26 mouse cellular contexts compared by ENCODE assay signal in genomic region chr15:6404172-6404571, GRCm38 (mm10). TPM values are rescaled to one million over a fixed set of nuclear protein-coding genes. Genes with fewer than 3 reads are reported as not detected.
DNase-seq lines count a peak whose midpoint lies in the region; ATAC-seq and TF ChIP-seq lines count a peak whose summit lies in the region.
"Had no signal": no experiment of that assay in that cellular context is flagged by ENCODE, and none has a peak within 500 bp of the region (broad histone marks: within the 10 kb centered on the region; RNA-seq: fewer than 3 reads in every experiment).

No protein-coding gene starts in this region.

- H3K4me1 ChIP-seq in kidney, postnatal 0 days (replicated peaks; ENCODE audit: insufficient read depth, low read length): no peaks in the 10 kb centered on the region; the same call in 1 of the 2 replicates
- H3K4me1 ChIP-seq in kidney, adult 2 months (ENCODE audit: control insufficient read depth, insufficient read depth, low read length): peaks cover 22% of the 10 kb centered on the region
- peaks cover 11% of the 10 kb centered on the region for H3K4me1 ChIP-seq in limb, embryonic 13.5 days
- H3K4me1 ChIP-seq: forebrain, embryonic 15.5 days; heart, embryonic 10.5 days; hindbrain, embryonic 10.5 days had no signal

- H3K9ac ChIP-seq in kidney, postnatal 0 days (ENCODE audit: low read depth, low read length): no peak overlapping the region
- no peak overlapping the region for H3K9ac ChIP-seq in limb, embryonic 13.5 days
- H3K9ac ChIP-seq: forebrain, embryonic 15.5 days; hindbrain, embryonic 14.5 days had no signal

- no peak for ATAC-seq in kidney, postnatal 0 days (replicated peaks; ENCODE audit: low FRiP score, low read depth)
- ATAC-seq in granulocyte monocyte progenitor cell, adult 5-6 weeks (replicated peaks; ENCODE audit: poor library complexity, severe bottlenecking): peak; percentile 37
- peak; percentile 90 for ATAC-seq in limb, embryonic 13.5 days (ENCODE audit: low FRiP score, low read depth)
- ATAC-seq: CD4-positive, CD25-positive, alpha-beta regulatory T cell, adult 4 months; forebrain, embryonic 15.5 days had no signal

- TF ChIP-seq CTCF in kidney, postnatal 0 days (IDR thresholded peaks at IDR 0.05; ENCODE audit: low read depth): no peak
- no peak for TF ChIP-seq CTCF in kidney, adult 2 months (conservative IDR thresholded peaks at IDR 0.05; ENCODE audit: insufficient read depth, insufficient read length, low read depth, low read length)

- DNase-seq in kidney, postnatal 0 days (ENCODE audit: low spot score): peak; percentile 49
- no peak for DNase-seq in kidney, adult 2 months
- no peak for DNase-seq in lung, postnatal 10 days
- no peak for DNase-seq in yolk sac, embryonic 10.5 days (ENCODE audit: low spot score)
- DNase-seq in Muller cell, postnatal 12 days (ENCODE audit: inconsistent ontology term): no peak
- DNase-seq: adrenal gland, postnatal 10 days; cerebellum, adult 11 months; cerebellum, adult 8-10 months; cerebellum, postnatal 14 days; gastrocnemius, postnatal 36 days; heart, adult 18-20 months; heart, postnatal 10 days had no signal

- no peaks in the 10 kb centered on the region for H3K36me3 ChIP-seq in kidney, postnatal 0 days (ENCODE audit: insufficient read depth, low read length)
- no peaks in the 10 kb centered on the region; the same call in 1 of the 2 replicates for H3K36me3 ChIP-seq in kidney, adult 2 months (ENCODE audit: control insufficient read depth, insufficient read depth, low read length)
- H3K36me3 ChIP-seq in limb, embryonic 13.5 days: peaks cover 13% of the 10 kb centered on the region
- H3K36me3 ChIP-seq: forebrain, embryonic 15.5 days; G1E; heart, embryonic 10.5 days; hindbrain, embryonic 10.5 days had no signal

- H3K4me3 ChIP-seq in kidney, postnatal 0 days (replicated peaks; ENCODE audit: low read depth, low read length): no peak overlapping the region
- no peak overlapping the region for H3K4me3 ChIP-seq in kidney, adult 2 months (ENCODE audit: insufficient read depth, low read depth, low read length)
- no peak overlapping the region for H3K4me3 ChIP-seq in limb, embryonic 13.5 days
- H3K4me3 ChIP-seq: forebrain, embryonic 15.5 days; heart, embryonic 10.5 days; hindbrain, embryonic 10.5 days had no signal

- H3K4me2 ChIP-seq in kidney, postnatal 0 days (ENCODE audit: low read length): no peak overlapping the region
- H3K4me2 ChIP-seq in limb, embryonic 13.5 days (replicated peaks): no peak overlapping the region
- H3K4me2 ChIP-seq: forebrain, embryonic 15.5 days; hindbrain, embryonic 14.5 days had no signal

- H3K27me3 ChIP-seq in kidney, postnatal 0 days (ENCODE audit: insufficient read depth, low read length): no peaks in the 10 kb centered on the region
- H3K27me3 ChIP-seq in kidney, adult 2 months (replicated peaks; ENCODE audit: control insufficient read depth, insufficient read depth, low read length): no peaks in the 10 kb centered on the region
- H3K27me3 ChIP-seq in limb, embryonic 13.5 days: no peaks in the 10 kb centered on the region
- H3K27me3 ChIP-seq: forebrain, embryonic 15.5 days had no signal

- no peak for TF ChIP-seq POLR2A in kidney, adult 2 months (IDR thresholded peaks at IDR 0.05; ENCODE audit: low read depth, low read length)

- no peak overlapping the region for H3K27ac ChIP-seq in kidney, postnatal 0 days
- no peak overlapping the region for H3K27ac ChIP-seq in kidney, adult 2 months (ENCODE audit: insufficient read depth, low read depth, low read length)
- H3K27ac ChIP-seq in limb, embryonic 13.5 days: no peak overlapping the region
- H3K27ac ChIP-seq: forebrain, embryonic 15.5 days; heart, embryonic 10.5 days; hindbrain, embryonic 10.5 days; hindbrain, embryonic 14.5 days had no signal

- H3K9me3 ChIP-seq in kidney, postnatal 0 days (replicated peaks; ENCODE audit: low read length): no peaks in the 10 kb centered on the region
- no peaks in the 10 kb centered on the region for H3K9me3 ChIP-seq in limb, embryonic 13.5 days
- H3K9me3 ChIP-seq: forebrain, embryonic 15.5 days; G1E; heart, embryonic 10.5 days; hindbrain, embryonic 10.5 days had no signal

- WGBS in kidney, postnatal 0 days: 43% methylated on average over 5 of the region's 5 CpGs
- WGBS in kidney, adult 2 months: 52% methylated on average over 5 of the region's 5 CpGs
- 52% methylated on average over 5 of the region's 5 CpGs for WGBS in limb, embryonic 13.5 days

RNA-seq across cellular contexts. Expression of gene C9, which starts 41.0 kb away (rescaled TPM):
- 0.08 TPM in 1 of 2 replicates, not detected in the other for polyA plus RNA-seq in kidney, postnatal 0 days (2015; fragmentation: Nextera tagmentation; extraction: Ambion mirVana)
- polyA plus RNA-seq in kidney, adult 2 months (2012; rRNA removed): not detected in 2 replicates
- total RNA-seq in granulocyte monocyte progenitor cell, adult 5-6 weeks (2014; fragmentation: Nextera tagmentation): not detected in 2 replicates
- not detected in 2 replicates for total RNA-seq in granulocyte monocyte progenitor cell, adult 5-6 weeks (2017)
- not detected in 2 replicates for polyA plus RNA-seq in limb, embryonic 13.5 days (2015; fragmentation: Nextera tagmentation; extraction: Ambion mirVana)
- total RNA-seq: G1E; gastrocnemius, adult 8-10 months; gastrocnemius, postnatal 36 days; heart, adult 18-20 months; heart, postnatal 10 days had no signal
- polyA plus RNA-seq: brain, embryonic 14.5 days; CD4-positive, CD25-positive, alpha-beta regulatory T cell, adult 4 months; cortical plate, adult 2 months; embryonic facial prominence, embryonic 11.5 days; forebrain, embryonic 11.5 days; forebrain, embryonic 15.5 days; G1E; heart, embryonic 10.5 days; heart, embryonic 14.5 days; hindbrain, embryonic 10.5 days; hindbrain, embryonic 14.5 days had no signal
